Mouse (Mus musculus): ENCODE data around the gene Hoxd3. TPM values are rescaled to one million over a fixed set of nuclear protein-coding genes. Genes with fewer than 3 reads are reported as not detected.

Gene Hoxd3
- polyA plus RNA-seq (2012; rRNA removed; ENCODE audit: low replicate concordance): 4.1 and 4.8 TPM in 2 replicates

DNA sequence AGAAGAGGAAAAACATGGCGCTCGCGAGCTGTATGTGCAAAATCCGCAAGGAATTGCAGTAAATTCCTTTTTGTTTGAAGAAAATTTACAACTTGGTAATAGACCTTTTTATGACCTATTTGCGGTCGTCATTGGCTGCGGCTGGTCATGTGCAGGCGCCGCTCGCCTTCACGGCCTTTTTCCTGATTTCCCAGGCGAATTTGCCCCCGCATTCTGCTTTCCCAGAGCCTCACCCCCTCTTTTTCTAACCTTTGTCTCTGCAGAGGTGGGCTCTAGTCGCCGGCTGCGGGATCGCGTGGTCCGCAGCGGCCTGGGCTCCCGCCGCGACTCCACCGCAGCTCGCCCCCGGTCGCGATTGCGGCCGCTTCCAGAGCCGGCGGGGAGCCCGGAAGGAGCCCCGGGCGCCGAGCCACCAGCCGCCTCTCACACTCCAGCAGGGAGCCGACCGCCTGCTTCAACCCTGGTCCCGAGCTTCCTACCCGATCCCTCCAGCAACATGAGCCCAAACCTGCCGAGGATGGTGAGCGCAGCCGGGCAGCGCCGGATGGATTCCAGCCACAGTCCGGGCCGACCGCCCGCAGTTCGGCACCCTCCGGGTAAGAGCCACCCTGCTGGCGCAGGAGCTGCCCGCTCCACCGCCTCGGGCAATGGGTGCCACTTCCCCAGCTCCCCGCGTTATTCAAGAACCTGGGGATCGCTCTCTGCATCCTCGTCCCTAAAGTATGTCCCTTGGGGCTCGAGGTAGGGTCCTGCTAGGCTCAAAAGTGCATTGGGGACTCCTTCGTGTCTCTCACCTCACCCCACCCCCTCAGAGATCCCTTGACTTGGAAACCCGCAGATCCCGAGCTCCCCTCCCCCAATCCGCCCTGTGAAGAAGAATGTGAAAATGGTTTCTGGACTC, at the start of gene Hoxd3, which contains the start of gene Hoxd4:
Gene Hoxd3 (plus strand): TSS at position 207 of the 901 bp plus-strand sequence.
Gene Hoxd4 (plus strand): TSS at position 209 of the 901 bp plus-strand sequence.

DNA sequence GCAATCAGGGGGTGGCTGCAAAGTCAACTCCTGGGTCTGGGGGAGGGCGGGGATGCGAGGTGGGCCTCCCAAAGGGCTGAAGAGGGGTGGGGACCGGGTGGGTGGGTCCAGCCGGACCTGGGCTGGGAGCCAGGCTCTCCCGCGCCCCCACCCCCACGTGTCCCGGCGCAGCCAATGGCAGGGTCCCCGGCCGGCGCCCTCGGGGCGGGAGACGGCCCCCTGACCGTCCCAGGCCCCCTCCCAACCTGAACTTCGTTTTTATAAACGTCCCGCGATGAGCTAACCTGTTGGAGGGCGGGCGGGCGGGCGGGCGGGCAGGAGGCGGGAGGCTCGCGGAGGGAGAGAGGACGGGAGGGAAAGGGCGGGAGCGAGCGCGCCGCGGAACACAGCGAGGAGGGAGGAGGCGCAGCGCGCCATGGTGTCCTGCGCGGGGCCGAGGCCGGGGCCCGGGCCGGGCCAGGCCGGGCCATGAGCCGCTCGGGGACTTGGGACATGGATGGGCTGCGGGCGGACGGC, 43.8 kb upstream of the Hoxd3 start, which contains the start of gene Hoxd13:
Gene Hoxd13 (plus strand): TSS at position 469 of the 516 bp plus-strand sequence.

DNA sequence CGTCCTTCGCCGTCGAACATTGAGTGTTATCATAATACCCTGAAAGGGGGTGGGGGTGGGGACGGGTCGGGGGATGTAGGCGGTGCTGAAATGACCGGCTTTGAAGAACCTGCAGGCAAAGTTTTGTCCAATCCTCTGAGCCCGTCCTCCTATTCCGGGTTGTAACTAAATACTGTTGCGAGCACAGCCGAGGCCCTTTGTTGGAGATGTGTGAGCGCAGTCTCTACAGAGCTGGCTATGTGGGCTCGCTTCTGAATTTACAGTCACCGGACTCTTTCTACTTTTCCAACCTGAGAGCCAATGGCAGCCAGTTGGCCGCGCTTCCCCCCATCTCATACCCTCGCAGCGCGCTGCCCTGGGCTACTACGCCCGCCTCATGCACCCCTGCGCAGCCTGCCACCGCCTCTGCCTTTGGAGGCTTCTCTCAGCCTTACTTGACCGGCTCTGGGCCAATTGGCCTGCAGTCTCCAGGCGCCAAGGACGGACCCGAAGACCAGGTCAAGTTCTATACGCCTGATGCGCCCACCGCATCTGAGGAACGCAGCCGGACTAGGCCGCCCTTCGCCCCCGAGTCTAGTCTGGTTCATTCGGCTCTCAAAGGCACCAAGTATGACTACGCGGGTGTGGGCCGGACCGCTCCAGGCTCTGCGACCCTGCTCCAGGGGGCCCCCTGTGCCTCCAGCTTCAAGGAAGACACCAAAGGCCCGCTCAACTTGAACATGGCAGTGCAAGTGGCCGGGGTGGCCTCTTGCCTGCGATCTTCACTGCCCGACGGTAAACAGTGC, 36.7 kb upstream of the Hoxd3 start, which contains the start of gene Hoxd12:
Gene Hoxd12 (plus strand): TSS at position 133 of the 785 bp plus-strand sequence.

DNA sequence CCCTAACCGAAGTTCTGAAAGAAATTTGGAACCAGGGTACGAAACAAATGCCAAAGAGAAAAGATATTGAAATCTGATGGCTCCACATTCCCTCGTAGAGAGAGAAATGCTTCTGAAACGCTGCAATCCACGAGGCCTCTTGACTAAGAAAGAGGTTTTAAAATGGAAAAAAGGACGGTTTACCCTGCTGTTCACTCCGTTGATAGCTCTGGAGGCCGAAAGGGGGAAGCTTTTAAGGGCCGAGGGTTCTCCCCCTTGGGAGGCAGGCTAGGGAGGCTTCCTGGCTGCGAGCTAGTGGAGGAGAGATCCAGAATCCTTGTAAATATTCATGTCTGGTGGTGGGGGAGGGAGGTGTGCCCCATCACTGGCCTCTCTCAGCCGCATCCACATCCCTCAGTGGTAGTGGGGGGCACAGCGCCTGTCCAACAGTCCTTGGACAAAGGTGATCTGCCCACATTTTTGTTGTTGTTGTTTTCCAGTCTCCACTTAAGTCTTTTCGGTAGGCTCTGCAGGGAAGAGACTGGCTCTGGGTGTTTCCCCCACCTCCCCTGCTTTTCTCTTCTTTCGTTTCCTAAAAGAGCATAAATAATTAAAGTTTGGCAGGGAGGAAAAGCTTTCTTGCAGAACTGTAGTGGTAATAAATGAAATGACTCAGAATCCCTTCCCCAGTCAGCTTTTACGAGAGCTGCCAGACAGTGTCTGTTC, 32.7 kb upstream of the Hoxd3 start, which contains the start of gene Hoxd11:
Gene Hoxd11 (plus strand): TSS at position 667 of the 705 bp plus-strand sequence.

DNA sequence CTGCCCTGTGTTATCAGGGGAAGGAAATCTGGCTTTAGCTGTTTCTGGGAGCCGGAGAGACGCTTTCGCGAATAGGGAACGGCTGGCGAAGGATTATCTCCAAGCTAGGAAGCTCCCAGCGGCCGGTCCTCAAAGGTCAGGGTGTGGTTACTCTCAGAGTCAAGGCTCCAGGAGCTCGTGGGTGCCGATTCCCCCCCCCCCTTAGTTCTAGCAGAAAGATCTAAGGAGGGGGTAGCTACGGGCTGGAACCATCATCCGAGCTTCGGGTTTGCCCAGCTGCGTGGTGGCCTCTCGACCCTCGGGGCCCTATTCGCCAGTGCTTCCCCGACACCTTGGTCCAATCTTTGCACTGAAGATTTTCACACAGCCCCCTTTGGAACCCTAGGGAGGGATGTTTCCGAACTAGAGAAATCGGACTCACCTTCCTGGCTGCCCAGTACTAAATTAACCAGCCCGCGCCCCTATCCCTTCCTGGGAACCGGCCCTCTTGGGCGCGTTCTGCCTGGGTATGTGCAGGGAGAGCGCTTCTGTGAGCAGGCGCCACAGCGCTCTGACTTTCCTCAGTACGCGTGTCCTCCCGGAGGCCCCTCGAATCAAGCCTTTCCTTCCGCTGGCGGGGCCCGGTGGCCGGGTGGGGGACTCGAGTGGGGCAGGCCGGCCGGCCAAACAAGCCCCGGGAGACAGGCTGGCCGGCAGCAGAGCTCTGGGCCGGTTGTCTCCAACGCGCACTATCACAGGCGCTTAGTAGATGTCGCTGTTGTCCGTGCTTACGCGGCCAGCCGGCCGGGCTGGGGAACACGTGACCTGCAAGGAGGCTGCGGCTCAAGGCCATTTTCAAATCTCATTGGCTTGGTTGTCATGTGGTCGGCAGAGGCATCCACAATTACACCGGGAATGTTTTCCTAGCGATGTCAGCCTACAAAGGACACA, 20.4 kb upstream of the Hoxd3 start, which contains the start of gene Hoxd10:
Gene Hoxd10 (plus strand): TSS at position 903 of the 930 bp plus-strand sequence.

DNA sequence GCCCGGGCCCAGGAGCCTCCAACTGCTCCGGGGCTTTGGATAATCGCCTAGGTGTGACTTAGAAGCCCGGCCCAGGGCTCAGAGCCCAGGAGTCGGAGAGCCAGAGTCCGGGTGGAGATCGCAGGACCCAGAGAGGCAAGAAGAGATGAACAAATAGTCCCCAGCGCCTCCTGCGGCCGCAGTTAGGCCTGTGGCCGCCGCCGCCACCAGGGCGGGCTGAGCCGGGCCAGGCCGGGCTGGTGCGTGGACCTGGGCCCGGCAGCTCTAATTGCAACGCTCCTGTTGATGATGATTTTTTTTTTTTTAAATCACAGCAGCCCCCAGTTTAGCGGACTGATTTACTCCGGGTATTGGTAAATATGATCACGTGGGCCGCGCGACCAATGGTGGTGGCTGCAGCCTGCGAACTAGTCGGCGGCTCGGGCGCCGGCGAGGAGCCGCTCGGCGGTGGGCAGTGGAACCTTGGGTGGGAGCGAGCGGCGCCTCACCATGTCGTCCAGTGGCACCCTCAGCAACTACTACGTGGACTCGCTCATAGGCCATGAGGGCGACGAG, 14.1 kb upstream of the Hoxd3 start, which contains the start of gene Hoxd9:
Gene Hoxd9 (plus strand): TSS at position 161 of the 555 bp plus-strand sequence.

DNA sequence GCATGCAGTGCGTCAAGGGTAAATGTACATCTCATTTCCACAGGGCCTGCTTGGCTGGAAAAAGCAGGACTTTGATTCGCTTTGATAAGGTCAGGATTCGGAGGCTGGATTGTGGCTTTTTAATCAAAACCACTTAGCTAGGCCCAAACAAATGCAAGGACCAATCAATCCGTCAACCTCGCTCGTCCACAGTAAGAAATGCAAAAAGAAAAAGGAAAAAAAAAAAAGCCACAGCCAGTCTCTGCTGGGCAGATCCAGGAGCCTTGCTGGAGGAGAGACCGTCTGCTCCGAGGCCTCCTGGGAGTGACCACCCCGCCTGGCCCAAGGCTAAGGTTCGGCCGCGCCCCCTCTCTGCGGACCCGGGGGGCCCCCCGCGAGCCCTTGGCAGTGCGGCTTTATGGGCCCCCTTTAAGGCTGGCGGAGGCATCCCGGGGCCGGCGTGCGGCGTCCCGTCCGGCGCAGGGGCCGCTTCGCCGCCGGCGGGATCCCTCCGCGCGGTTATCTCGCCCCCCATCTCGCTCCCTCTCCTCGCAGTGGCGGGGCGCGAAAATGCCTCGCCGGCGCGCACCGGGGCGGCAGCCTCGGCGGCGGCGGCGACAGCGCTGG, 7.2 kb upstream of the Hoxd3 start, which contains the start of gene Hoxd8:
Gene Hoxd8 (plus strand): TSS at position 223 of the 606 bp plus-strand sequence.

DNA sequence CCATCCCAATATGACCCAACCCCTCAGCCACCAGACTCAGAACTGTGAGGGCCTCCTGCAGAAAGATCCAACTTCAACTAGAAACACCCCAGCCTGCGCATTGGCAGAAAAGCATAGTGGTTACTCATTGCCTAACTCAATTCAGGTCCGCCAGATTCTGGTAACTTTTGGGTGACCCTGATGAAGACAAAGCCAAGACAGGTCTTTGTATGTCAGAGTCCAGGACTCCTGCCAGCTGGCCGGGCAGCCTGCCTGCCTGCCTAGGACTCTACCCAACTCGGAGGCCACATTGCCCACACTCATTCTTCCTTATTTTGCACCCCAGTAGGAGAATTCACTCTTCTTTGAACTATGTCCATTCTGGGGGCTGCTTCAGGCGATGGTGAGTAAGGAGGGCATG, 14.8 kb downstream of the Hoxd3 start, which contains the start of gene Gm28230:
Gene Gm28230 (plus strand): TSS at position 178 of the 400 bp plus-strand sequence.

DNA sequence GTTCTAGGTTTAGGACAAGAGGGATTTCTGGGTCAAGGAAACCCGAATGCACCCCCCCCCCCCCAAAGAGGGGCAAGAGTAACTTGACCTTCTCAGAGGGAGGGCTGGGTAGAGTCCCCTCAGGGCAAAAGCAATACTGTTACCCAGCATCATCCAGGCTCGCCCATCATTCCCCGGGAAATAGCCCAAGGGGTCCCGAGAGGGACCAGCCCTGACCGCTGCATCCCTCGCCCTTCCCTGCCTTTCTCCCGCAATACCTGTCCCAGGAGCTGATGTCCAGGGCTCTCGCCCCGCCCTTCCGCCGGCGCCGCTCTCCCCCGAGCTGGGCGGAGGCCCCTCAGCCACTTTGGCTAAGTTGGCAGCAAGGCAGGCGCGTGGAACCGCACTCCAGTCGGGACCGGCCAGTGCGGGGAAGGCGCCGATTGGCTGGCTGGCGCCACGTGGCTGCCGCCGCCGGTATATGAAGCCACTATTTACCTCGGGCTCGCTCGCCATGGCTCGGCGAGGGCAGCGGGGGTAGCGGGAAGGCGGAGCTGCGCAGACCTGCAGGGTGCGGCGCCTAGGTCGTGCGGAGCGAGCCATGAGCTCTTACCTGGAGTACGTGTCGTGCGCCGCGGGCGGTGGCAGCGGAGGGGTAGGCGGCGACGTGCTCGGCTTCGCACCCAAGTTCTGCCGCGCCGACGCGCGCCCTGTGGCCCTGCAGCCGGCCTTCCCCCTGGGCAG, 51.0 kb downstream of the Hoxd3 start, which contains the start of gene Hoxd1:
Gene Hoxd1 (plus strand): TSS at position 459 of the 723 bp plus-strand sequence.

Other genes starting within 250 kb of the Hoxd3 start
- gene Lnpk, start 132.5 kb upstream of the Hoxd3 start, polyA plus RNA-seq (2012; rRNA removed; ENCODE audit: low replicate concordance): 4.4 and 8.6 TPM in 2 replicates
- not detected in 2 replicates for gene Evx2, start 52.4 kb upstream of the Hoxd3 start, polyA plus RNA-seq (2012; rRNA removed; ENCODE audit: low replicate concordance)
- not detected in 2 replicates for gene Hoxd13, start 43.6 kb upstream of the Hoxd3 start, polyA plus RNA-seq (2012; rRNA removed; ENCODE audit: low replicate concordance)
- gene Hoxd12, start 36.9 kb upstream of the Hoxd3 start, polyA plus RNA-seq (2012; rRNA removed; ENCODE audit: low replicate concordance): not detected in 2 replicates
- not detected in 2 replicates for gene Hoxd11, start 32.4 kb upstream of the Hoxd3 start, polyA plus RNA-seq (2012; rRNA removed; ENCODE audit: low replicate concordance)
- gene Hoxd10, start 20.0 kb upstream of the Hoxd3 start, polyA plus RNA-seq (2012; rRNA removed; ENCODE audit: low replicate concordance): 0.22 and 0.79 TPM in 2 replicates
- 4.1 and 8.7 TPM in 2 replicates for gene Hoxd9, start 14.2 kb upstream of the Hoxd3 start, polyA plus RNA-seq (2012; rRNA removed; ENCODE audit: low replicate concordance)
- 12.1 and 14.3 TPM in 2 replicates for gene Hoxd8, start 7.3 kb upstream of the Hoxd3 start, polyA plus RNA-seq (2012; rRNA removed; ENCODE audit: low replicate concordance)
- gene Hoxd4, start within 50 bp of the Hoxd3 start, polyA plus RNA-seq (2012; rRNA removed; ENCODE audit: low replicate concordance): 8.3 and 29.3 TPM in 2 replicates
- gene Gm28230, start 14.8 kb downstream of the Hoxd3 start, polyA plus RNA-seq (2012; rRNA removed; ENCODE audit: low replicate concordance): 1.6 and 2.1 TPM in 2 replicates
- gene Hoxd1, start 51.1 kb downstream of the Hoxd3 start, polyA plus RNA-seq (2012; rRNA removed; ENCODE audit: low replicate concordance): not detected in 2 replicates
- gene Mtx2, start 113.9 kb downstream of the Hoxd3 start, polyA plus RNA-seq (2012; rRNA removed; ENCODE audit: low replicate concordance): 42.8 and 49.0 TPM in 2 replicates